Mouse (Mus musculus) adrenal gland, postnatal 25 days (tissue): ENCODE measurements around the gene Hsd17b12. TPM values are rescaled to one million over a fixed set of nuclear protein-coding genes. Genes with fewer than 3 reads are reported as not detected.
A peak's percentile ranks its signal among the peaks of the same experiment; 100 is the strongest.

Source experiments
- DNase-seq: peaks from one replicate; pipeline ENCODE4 v3.0.0; 2021; ENCODE audit warnings: mixed read lengths
- long read RNA-seq: library from polyadenylated mRNA; stranded (forward); transcript quantifications from one replicate; pipeline ENCODE4 v2.0.0, GENCODE M21; 2021
- total RNA-seq: library from RNA; stranded (reverse); gene quantifications from 2 replicates; pipeline ENCODE4 v1.2.3, GENCODE M21; 2021

Hsd17b12 gene
- total RNA-seq: 152 and 165 TPM in 2 replicates
- long read RNA-seq, transcript Hsd17b12-201 (11 exons, 1,902 nt): major isoform, 161 of 184 reads
- long read RNA-seq, partial matches to known transcripts: 4 of 184 reads
- long read RNA-seq, other reads (novel, unspliced or antisense): 19 of 184 reads

- DNase-seq: peak; percentile 97
These were observed at the start of gene Hsd17b12 for GRCm38 (mm10) chr2:94157592-94158519. Gene Hsd17b12 (minus strand): TSS chr2:94157964.

DNA sequence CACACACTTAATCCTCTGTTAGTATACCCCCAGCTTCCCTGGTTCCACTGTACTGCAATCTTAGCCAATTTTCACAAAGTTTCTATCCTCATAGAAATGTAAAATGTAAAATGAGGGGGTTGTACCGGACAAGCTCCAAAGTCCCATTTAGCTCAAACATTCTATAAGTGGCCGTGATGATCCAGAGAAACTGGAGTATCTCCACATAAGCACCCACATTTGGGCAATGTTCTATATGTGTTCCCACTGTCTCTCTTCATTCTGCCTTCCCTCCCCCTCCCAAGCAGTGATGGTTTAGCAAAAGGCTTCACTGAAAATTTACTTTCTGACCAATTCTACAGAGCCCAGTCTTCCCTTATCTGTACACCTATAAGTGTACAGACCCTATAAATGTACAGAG is 27.1 kb upstream of the Hsd17b12 start:
- DNase-seq: no peak

DNA sequence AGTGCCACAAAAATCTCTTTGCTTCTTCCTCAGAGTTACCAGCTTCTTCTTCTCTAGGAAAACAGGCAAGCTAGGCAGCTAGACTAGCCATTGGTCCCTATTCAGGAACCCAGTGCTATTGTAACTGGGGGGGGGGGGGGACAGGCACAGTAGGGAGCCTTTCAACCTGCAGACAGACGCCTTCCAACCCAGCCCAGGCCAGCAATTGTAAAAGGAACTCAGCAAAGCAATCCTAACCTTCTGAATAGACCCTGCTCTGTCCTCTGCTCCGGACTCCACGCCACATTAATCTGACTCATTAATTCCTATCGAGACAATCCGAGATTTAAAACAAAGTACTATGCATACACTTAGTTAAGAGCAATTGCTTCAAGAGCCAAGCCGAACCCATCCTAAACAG is 26.4 kb upstream of the Hsd17b12 start:
- no peak for DNase-seq

DNA sequence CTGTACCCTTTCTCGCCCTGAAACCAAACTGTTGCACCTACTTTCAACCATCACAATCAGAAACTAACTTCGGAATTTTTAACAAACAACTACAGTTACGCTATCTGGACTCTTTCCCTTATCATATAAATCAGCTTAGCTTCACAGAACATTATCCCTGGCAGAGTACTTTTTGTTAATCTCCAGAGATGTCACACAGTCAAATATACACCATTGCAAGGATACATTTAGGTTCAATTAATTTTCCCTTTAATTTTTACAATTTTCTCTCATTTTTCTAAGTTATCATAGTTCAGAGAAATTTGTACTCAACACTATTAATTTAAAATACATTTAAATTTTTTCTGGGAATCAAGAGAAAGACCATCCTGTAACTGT is 21.3 kb upstream of the Hsd17b12 start:
- DNase-seq: no peak

- peak; percentile 83 for DNase-seq
These were observed 20.7 kb upstream of the Hsd17b12 start for GRCm38 (mm10) chr2:94178321-94179029.

DNA sequence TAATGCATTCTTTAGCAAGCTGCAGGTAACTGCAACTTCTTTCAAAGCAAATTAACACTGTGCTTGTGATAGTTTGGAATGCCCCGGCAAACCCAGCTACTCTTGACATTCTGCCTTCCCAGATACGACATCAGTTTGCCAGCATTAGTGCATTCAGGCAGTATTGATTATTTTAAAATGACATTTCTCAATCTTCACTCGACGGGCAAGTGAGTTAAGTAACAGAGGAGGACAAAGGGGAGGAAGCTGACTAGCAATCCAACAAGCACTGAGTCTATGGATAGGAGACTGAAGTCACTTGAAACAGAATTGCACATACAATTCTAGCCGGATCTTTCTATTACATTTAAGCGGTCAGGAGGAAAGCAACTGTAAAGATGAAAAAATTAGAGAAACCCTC is 19.5 kb upstream of the Hsd17b12 start:
- no peak for DNase-seq

DNA sequence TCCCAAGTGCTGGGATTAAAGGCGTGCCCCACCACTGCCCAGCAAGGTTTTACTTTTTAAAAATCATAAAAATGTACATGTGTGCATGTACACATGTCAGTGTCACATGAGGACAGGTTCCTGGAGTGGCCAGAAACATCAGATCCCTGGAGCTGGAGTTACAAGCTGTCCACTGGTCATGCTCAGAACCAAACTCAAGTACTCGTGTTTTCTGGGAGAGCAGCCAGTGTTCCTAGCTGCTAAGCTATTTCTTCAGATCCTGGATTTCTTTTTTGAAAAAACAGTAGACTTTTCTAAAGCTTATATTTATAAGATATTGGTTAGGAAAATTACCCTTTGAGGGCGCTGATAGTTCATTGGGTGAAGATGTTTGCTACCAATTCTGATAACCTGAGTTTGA is 18.6 kb upstream of the Hsd17b12 start:
- no peak for DNase-seq

DNA sequence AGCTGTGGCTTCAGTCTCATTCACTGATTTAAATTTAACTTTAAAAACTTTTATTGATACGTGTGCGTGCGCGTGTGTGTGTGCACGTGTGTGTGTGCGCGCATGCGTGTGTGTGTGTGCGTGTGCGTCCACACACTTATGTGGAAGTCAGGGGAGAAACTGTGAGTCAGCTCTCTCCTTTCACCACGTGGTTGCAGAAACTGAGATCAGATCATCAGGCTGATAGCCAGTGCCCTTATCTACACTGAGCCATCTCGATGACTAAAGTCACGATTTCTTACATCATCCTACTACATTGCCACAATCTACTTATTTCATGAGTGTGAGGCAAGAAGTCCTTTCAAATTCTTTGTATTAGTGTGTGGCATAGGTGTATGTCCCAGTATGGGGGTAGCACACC is 15.8 kb upstream of the Hsd17b12 start:
- no peak for DNase-seq

- no peak for DNase-seq
These were observed 5.4 kb upstream of the Hsd17b12 start for GRCm38 (mm10) chr2:94163207-94163606.

GRCm38 (mm10) chr2:94162141-94162540 is 4.4 kb upstream of the Hsd17b12 start:
- no peak for DNase-seq

- no peak for DNase-seq
These were observed 738 bp upstream of the Hsd17b12 start for GRCm38 (mm10) chr2:94158520-94158884.

DNA sequence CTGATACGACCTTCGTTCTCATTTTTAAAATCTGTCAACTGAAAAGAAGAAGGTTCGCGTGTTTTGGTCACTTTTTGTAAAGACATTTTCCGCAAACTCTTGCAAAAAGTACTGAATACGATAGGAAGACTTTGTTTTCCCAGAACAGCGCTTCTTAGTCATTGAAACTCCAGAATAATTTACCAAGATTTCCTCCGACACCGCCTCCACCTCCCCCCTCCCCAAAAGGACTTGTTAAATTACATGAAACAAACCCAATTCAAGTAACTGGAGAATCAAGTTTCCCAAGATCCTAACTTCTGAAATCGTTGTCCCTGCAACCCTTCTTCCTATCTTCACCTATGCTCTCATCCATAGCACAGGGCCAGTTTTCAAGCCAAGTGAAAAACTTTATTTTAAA is 713 bp downstream of the Hsd17b12 start:
- no peak for DNase-seq

DNA sequence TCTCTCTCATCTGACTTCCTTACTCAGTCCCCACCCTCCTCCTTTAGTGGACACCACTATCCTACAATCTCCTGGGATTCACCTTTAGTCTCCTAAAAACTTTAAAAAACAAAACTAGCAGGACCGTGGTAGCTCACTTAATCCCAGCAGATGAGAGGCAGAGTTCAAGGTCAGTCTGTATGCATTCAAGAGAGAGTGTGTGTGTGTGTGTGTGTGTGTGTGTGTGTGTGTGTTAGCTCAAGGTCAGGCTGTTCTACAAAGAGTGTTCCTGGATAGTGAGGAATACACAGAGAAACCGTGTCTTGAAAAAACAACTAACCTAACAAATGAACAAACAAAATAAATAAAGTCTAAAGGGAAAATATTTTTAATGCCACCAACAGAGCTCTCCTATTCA is 12.6 kb downstream of the Hsd17b12 start:
- no peak for DNase-seq

DNA sequence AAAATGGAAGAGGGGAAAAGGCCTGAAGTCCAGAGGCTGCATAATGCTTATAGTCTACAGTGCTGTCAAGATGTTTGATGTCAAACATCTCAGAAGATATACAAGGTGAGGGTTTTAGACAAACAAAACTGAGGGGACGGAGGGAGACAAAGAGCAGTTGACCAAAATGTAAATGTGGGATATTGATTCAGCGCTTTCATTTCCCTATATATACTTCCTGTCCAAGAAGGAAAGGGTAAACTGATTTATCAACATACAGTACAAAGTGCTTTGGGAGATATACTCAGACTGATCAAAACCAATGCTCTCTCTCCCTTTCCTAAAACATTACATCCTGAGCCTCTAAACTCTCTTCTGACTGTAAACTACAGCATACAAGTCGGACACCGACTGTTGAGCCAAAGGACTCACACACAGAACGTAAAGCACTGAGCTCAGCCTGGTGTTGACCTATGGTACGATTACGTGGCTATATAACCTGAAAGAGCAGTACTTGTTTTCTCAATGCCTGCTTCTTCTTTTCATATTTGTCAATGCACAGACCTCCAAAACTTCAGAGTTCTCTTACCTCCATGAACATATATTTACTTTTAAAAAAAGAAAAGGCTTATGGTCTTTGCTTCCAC is 13.1 kb downstream of the Hsd17b12 start:
- DNase-seq: no peak

GRCm38 (mm10) chr2:94141293-94141692 is 16.5 kb downstream of the Hsd17b12 start:
- no peak for DNase-seq

GRCm38 (mm10) chr2:94138469-94139390 is 19.0 kb downstream of the Hsd17b12 start:
- DNase-seq: no peak

DNA sequence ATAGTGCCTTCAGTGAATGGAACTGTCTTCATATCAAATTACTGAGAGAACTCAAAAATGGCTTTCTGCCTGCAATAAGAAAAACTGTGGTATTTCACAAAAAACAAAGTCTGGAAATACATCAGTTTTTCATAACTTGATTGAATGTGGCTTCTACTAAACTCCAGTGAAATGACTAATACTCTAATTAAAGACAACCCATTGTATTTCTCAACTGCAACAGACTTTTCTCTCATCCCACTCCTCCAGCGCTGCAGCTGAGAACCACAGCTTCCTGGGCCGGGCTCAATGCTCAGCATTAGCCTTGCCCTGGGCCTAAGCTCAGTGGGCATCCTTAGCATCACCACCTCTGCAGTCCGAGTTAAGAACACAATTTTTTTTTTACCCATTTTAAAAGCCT is 20.9 kb downstream of the Hsd17b12 start:
- DNase-seq: no peak

- no peak for DNase-seq
These were observed 29.3 kb downstream of the Hsd17b12 start for GRCm38 (mm10) chr2:94128496-94128895.

DNA sequence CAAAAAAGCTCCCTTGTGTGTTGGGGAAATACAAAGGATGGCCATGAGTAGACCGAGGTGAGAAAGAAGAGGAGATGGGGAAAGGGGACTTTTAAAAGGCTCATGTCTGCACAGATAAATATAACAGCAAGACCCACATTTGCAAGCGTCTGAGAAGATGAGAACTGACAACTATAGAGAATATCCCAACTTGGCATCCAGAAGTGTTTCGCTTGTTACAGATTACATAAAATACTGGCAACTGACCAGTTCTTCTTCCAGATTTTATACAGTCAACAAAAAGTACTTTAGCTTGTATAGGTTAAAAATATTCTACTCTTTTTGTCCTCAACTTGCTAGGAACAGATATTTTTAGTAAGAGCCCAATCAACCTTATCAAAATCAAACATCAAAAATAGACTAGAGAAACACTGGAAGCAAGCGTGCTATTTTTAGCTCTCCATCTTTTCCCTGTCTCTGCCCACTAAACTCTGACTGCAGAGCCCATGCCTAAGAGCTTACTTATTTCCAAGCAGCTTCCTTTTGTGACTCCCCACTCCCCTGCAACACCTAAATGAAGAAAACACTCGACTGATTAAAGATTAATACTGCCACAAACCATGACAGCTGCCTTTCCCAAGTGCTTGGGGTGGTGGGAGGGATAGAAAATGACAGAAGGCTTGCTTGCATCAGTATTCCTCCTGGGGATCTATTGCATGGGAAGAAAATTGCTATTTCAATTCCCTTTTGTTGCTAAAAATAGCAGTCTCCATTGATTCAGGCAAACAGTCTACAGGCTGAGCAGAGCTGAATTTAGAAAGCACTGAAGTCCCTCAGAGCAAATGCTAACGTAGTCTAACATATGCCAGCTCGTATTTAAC is 35.4 kb downstream of the Hsd17b12 start:
- DNase-seq: no peak

DNA sequence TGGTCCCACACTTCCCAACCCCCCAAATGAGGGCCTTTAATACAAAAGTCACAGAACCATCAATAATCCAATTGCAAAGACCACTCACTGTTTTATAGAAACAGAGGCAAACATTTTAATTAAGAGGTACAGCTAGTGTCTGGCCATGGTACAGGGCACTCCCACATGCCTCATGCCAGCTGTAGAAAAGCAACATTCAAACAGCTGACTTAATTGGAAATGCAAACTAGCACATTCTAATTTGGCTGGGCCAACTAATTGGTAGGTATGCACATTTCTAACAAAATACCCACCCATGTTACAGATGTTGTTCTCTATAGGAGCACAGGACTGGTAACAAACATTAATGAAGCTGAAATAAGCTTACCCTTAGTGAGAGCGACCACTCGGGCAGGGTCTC is 54.0 kb downstream of the Hsd17b12 start:
- no peak for DNase-seq

DNA sequence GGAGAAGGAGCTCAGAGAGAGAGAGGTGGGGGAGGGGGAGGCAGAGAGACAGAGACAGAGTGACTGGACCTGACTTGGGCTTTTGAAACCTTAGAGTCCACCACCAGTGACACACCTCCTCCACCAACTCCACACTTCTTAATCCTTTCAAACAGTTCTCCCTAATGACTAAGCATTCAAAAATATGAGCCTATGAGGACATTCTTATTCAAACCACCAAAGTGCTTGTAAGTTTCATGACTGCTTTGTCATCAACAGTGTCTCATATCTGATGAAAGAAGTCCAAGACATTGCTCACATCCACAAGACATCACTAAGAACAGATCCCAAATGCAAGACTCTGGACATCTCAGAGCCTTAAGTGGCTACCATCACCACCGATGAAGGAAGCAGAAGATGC is 67.9 kb downstream of the Hsd17b12 start:
- DNase-seq: no peak
